Mouse (Mus musculus): ENCODE results near the gene H60b. TPM values are rescaled to one million over a fixed set of nuclear protein-coding genes. Genes with fewer than 3 reads are reported as not detected.

Gene H60b
- total RNA-seq, 1 experiment from 2014 or later: not detected

DNA sequence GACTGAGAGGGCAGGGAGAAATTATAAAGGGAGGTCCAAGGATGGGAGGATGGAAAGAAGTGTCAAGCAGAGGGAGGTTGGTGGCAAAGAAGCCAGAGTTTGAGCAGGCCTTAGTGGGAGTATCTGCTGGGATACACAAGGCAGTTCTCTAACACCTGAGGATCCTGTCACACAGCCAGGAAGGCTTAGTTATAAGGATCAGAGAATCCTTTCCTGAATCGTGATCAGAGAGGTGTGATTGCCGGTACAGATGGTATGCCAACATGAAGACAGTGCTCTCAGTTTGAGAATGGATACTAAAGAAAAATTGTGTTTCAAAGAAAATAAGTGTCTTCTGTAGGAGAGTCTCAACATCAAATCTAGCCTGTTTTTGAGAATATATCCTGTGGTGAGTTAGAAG, 164.5 kb downstream of the H60b start:
- no peak for ATAC-seq (replicated peaks; ENCODE audit: insufficient number of reproducible peaks, low FRiP score, low TSS enrichment, poor library complexity, severe bottlenecking)

Other genes with a start within 250 kb of the H60b start
- not detected in 3 replicates for gene 4930444G20Rik, start 90.5 kb upstream of the H60b start, total RNA-seq (2017)
- 11.7 to 25.5 TPM (median 23.4 TPM) in 3 replicates for gene E030030I06Rik, start 9.3 kb upstream of the H60b start, total RNA-seq (2017)
- 2.5 TPM in 1 of 3 replicates, not detected in the others for gene Raet1e, start within 50 bp of the H60b start, total RNA-seq (2017)
- 1.2 TPM in 1 of 3 replicates, not detected in the others for gene Raet1d, start 202.0 kb downstream of the H60b start, total RNA-seq (2017)

All from monocyte, adult 5-6 weeks (primary cell).